Mouse (Mus musculus) hindbrain, embryonic 10.5 days (tissue): Measurements from ENCODE around the gene Ramp3. TPM values are rescaled to one million over a fixed set of nuclear protein-coding genes. Genes with fewer than 3 reads are reported as not detected.

Experiments
- DNase-seq: peaks from one replicate; pipeline ENCODE4 v3.0.0-alpha.2; 2017; ENCODE audit warnings: low spot score
- H3K27ac ChIP-seq: fragments of 300-500 bp; sonication (generic); 2 replicates; pipeline ENCODE4 v1.5.1; 2016; ENCODE audit warnings: mild to moderate bottlenecking, moderate library complexity
- H3K27me3 ChIP-seq: fragments of 300-500 bp; sonication (generic); 2 replicates; pipeline ENCODE4 v1.6.1; 2016; ENCODE audit warnings: mild to moderate bottlenecking; ENCODE audit not compliant: poor library complexity, insufficient read depth, severe bottlenecking
- H3K36me3 ChIP-seq: fragments of 300-500 bp; sonication (generic); 2 replicates; pipeline ENCODE4 v1.6.1; 2016; ENCODE audit warnings: mild to moderate bottlenecking, moderate library complexity
- H3K4me1 ChIP-seq: fragments of 300-500 bp; sonication (generic); replicated peaks from 2 replicates; pipeline ENCODE4 v1.6.1; 2016; ENCODE audit warnings: mild to moderate bottlenecking
- H3K4me3 ChIP-seq: fragments of 300-500 bp; sonication (generic); 2 replicates; pipeline ENCODE4 v1.5.1; 2016; ENCODE audit warnings: mild to moderate bottlenecking, moderate library complexity
- H3K9me3 ChIP-seq: fragments of 300-500 bp; sonication (generic); 2 replicates; pipeline ENCODE4 v1.6.1; 2016; ENCODE audit warnings: mild to moderate bottlenecking, moderate library complexity
- WGBS: fragments of 180-500 bp; shearing (Covaris S2); methylation state at CpG from one replicate; pipeline ENCODE4 v1.1.7; 2016; 5-methylcytosine and 5-hydroxymethylcytosine counted together
- polyA plus RNA-seq: library from polyadenylated mRNA; unstranded; fragments of >200 nt; fragmentation: Nextera tagmentation; extraction: Ambion mirVana; gene quantifications from 2 replicates; pipeline ENCODE4 v1.2.1, GENCODE M21; 2016

Gene Ramp3
- polyA plus RNA-seq, 1 experiment from 2014 or later, result 5.8 TPM

DNA sequence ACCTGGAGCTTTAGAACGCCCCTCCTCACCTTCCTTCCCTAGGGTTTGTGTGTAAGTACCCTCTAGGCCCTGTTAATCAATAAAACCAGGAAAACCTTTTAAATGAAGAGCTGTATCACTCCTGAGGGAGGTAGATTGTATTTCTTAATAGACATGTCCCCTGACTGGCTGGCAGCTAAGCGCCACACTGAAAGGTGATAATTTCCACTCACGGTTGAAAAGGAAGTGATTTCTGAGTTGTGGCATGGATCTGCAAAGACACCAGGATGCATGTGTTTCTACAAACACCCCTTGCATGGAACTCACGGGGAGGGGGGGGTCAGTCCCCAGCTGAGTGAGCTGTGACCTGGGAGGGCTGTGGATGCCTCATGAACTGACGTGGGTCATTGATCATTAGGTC is 47.2 kb downstream of the Ramp3 start:
- WGBS, result 68% methylated on average over 5 of the region's 5 CpGs
- peaks cover 23% of the 10 kb centered on the region for H3K9me3 ChIP-seq
- H3K36me3 ChIP-seq, result no peaks in the 10 kb centered on the region
- H3K4me3 ChIP-seq, result no peak overlapping the region
- H3K4me1 ChIP-seq, result 0 out of 2 replicates have a peak, but pooled peaks cover 5% of the 10 kb centered on the region
- no peak overlapping the region for H3K27ac ChIP-seq
- H3K27me3 ChIP-seq, result no peaks in the 10 kb centered on the region
- DNase-seq, result no peak

DNA sequence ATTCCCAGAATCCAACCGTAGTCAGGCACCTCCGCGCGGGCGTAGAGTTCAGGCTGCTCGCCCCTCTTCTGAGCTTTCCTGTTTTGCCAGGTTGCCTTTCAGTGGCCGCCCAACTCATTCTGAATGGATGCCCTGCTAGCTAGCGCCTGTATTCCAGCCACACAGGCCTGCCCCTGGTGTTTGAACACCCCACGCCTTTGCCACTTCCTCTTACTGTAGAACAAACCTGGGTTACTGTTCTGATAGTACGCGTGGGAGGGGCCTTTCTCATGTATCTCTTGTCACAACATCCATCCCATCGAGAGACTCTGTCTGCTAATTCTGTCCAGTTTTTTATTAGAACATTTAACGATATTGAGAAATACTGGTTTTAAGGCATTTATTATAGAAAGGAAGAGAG is 48.5 kb downstream of the Ramp3 start:
- Histone ChIP-seq H3K9me3 (peaks cover 18% of the 10 kb centered on the region), H3K27ac (no peak overlapping the region), H3K36me3 (no peaks in the 10 kb centered on the region), H3K4me1 (0 out of 2 replicates have a peak, but pooled peaks cover 5% of the 10 kb centered on the region), H3K4me3 (no peak overlapping the region), H3K27me3 (no peaks in the 10 kb centered on the region)
- WGBS, result 92% methylated on average over 13 of the region's 13 CpGs
- no peak for DNase-seq

DNA sequence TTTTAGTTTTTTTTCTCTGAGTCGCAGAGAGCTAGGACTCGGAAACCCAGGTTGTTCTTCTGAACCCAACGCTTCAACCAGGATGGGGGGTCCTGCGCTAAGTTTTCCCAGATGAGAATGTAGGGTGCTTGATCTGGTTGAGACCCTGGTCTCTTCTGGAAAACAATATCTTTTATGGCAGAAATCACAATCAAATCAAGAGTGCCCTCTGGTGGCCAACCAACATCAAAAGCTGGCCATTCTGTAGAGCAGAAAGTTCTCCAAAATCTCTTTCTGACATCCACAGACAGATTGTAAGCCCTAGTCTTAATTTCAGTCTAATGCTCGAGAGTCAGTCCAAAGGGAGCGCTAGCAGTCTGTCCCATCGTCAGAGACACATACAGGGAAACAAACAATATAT is 50.1 kb downstream of the Ramp3 start:
- no peak overlapping the region for H3K27ac ChIP-seq
- H3K9me3 ChIP-seq, result peaks cover 16% of the 10 kb centered on the region; the same call in 1 of the 2 replicates
- H3K27me3 ChIP-seq, result no peaks in the 10 kb centered on the region
- WGBS, result 93% methylated on average over 7 of the region's 7 CpGs
- H3K36me3 ChIP-seq, result no peaks in the 10 kb centered on the region
- no peak overlapping the region for H3K4me3 ChIP-seq
- no peak for DNase-seq
- H3K4me1 ChIP-seq, result peaks cover 6% of the 10 kb centered on the region

DNA sequence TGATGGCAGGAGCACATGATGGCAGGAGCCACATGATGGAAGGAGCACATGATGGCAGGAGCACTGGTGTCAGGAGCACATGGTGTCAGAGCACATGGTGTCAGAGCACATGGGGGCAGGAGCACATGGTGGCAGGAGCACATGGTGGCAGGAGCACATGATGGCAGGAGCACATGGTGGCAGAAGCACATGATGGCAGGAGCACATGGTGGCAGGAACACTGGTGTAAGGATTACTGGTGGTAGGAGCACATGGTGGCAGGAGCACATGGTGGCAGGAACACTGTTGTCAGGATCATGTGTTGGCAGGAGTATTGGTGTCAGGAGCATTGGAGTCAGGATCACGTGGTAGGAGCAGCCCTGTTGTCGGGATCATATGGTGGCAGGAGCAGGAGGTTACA is 52.1 kb downstream of the Ramp3 start:
- DNase-seq, result no peak
- Histone ChIP-seq H3K27me3 (no peaks in the 10 kb centered on the region), H3K36me3 (no peaks in the 10 kb centered on the region), H3K9me3 (peaks cover 16% of the 10 kb centered on the region; the same call in 1 of the 2 replicates), H3K4me3 (no peak overlapping the region), H3K4me1 (peaks cover 9% of the 10 kb centered on the region), H3K27ac (no peak overlapping the region)
- WGBS, result 76% methylated on average over 2 of the region's 2 CpGs

DNA sequence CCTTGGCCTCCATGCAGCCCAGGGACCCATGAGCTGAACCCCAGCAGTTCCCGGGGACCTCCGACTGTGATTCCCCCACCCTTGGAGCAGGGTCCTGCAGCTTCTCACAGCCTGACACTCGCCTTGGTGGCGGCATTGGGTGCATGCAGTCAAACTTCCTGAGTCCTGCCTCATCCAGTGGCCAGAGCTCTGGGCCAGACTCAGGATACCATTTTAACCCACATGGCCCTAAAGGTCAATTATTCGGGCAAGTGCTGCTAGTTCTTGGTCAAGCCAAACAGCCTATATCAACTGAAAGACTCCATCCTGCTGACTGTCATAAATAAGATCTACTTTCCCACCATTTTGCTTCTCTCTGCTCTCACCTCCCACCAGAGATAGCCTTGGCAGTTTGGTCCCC is 62.4 kb downstream of the Ramp3 start:
- no peak overlapping the region; the same call in 1 of the 2 replicates for H3K27ac ChIP-seq
- no peaks in the 10 kb centered on the region for H3K9me3 ChIP-seq
- 88% methylated on average over 5 of the region's 5 CpGs for WGBS
- H3K36me3 ChIP-seq, result no peaks in the 10 kb centered on the region
- H3K4me3 ChIP-seq, result no peak overlapping the region
- H3K27me3 ChIP-seq, result no peaks in the 10 kb centered on the region
- DNase-seq, result no peak
- no peaks in the 10 kb centered on the region for H3K4me1 ChIP-seq

DNA sequence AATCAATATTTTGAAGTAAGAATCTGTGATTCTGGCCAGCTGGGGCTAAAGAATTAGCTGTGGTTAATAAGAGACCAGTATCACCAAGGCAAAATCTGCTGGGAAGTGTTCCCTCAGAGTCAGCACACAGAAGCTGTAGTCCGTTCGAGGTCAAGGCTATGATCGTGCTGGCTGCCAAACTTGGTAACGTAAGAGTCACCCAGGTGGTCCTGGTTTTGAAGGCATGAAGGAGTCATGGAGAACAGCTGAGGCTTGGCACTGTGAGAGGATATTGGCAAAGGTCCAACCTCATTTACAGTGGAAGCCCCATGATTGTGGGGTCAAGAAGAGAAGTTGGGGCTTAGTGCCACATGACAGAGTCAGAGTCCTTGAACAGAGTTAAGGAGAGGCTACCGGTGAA is 68.6 kb downstream of the Ramp3 start:
- no peak overlapping the region for H3K4me3 ChIP-seq
- no peak for DNase-seq
- no peaks in the 10 kb centered on the region for H3K27me3 ChIP-seq
- no peak overlapping the region for H3K27ac ChIP-seq
- H3K36me3 ChIP-seq, result no peaks in the 10 kb centered on the region
- WGBS, result 96% methylated on average over 5 of the region's 5 CpGs
- H3K9me3 ChIP-seq, result no peaks in the 10 kb centered on the region
- no peaks in the 10 kb centered on the region for H3K4me1 ChIP-seq

Other genes with a start within 250 kb of the Ramp3 start
- gene Ppia, start 243.1 kb upstream of the Ramp3 start, polyA plus RNA-seq, result 5,657 and 6,044 TPM in 2 replicates
- gene H2afv, start 214.1 kb upstream of the Ramp3 start, polyA plus RNA-seq, result 881 and 962 TPM in 2 replicates
- gene Purb, start 182.6 kb upstream of the Ramp3 start, polyA plus RNA-seq, result 9.6 and 15.6 TPM in 2 replicates
- gene Myo1g, start 137.6 kb upstream of the Ramp3 start, polyA plus RNA-seq, result 1.1 TPM in 2 replicates
- gene Ccm2, start 111.6 kb upstream of the Ramp3 start, polyA plus RNA-seq, result 112 TPM in 2 replicates
- 21.8 and 56.0 TPM in 2 replicates for gene Nacad, start 52.5 kb upstream of the Ramp3 start, polyA plus RNA-seq
- 59.5 and 62.2 TPM in 2 replicates for gene Tbrg4, start 32.5 kb upstream of the Ramp3 start, polyA plus RNA-seq
- gene Wap, start 19.9 kb upstream of the Ramp3 start, polyA plus RNA-seq, result not detected in 2 replicates
- gene Gm11983, start 179.1 kb downstream of the Ramp3 start, polyA plus RNA-seq, result not detected in 2 replicates